ENCODE assay signal across 9 mouse cellular contexts in the genomic region with DNA sequence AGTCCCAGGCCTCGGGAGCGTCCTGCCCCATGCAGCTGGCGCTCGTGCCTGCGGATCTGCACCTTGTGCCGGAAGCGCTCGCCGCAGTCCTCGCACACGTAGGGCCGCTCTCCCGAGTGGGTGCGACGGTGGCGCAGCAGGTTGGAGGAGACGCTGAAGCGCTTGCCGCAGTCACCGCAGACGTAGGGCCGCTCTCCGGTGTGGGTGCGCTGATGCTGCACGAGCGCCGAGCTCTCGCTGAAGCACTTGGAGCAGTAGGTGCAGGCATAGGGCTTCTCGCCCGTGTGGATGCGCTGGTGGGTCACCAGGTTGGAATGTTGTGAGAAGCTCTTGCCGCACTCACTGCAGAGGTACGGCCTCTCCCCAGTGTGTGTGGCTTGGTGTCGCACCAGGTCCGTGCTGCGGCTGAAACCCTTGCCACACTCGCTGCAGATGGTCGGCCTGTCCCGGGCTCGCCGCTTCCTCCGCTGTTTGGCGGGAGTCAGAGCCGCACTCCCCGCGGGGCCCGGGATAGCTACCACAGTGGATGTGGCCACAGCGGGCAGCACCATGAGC. TPM values are rescaled to one million over a fixed set of nuclear protein-coding genes. Genes with fewer than 3 reads are reported as not detected.
DNase-seq lines count a peak whose midpoint lies in the region; ATAC-seq and TF ChIP-seq lines count a peak whose summit lies in the region.
"Had no signal": no experiment of that assay in that cellular context is flagged by ENCODE, and none has a peak within 500 bp of the region (broad histone marks: within the 10 kb centered on the region; RNA-seq: fewer than 3 reads in every experiment).

No protein-coding gene starts in this region.

- intact Hi-C loops in gastrocnemius, adult 2 months (cut with DNase I), result no loop called here

- 8% methylated on average over 48 of the region's 48 CpGs for WGBS in embryonic facial prominence, embryonic 15.5 days
- 2% methylated on average over 48 of the region's 48 CpGs for WGBS in limb, embryonic 13.5 days

- H3K27me3 ChIP-seq in ES-Bruce4 (ENCODE audit: control insufficient read depth, insufficient read depth, low read length, poor library complexity, severe bottlenecking), result no peaks in the 10 kb centered on the region
- peaks cover 71% of the 10 kb centered on the region for H3K27me3 ChIP-seq in embryonic facial prominence, embryonic 15.5 days
- peaks cover 97% of the 10 kb centered on the region for H3K27me3 ChIP-seq in limb, embryonic 13.5 days

- no peaks in the 10 kb centered on the region for H3K36me3 ChIP-seq in ES-Bruce4 (ENCODE audit: control insufficient read depth, insufficient read depth, low read length, poor library complexity, severe bottlenecking)
- no peaks in the 10 kb centered on the region for H3K36me3 ChIP-seq in embryonic facial prominence, embryonic 15.5 days
- peaks cover 8% of the 10 kb centered on the region; the same call in 1 of the 2 replicates for H3K36me3 ChIP-seq in limb, embryonic 13.5 days

- no peak for DNase-seq in gastrocnemius, adult 2 months
- no peak for DNase-seq in gastrocnemius, postnatal 4 days (ENCODE audit: low spot score in 2 of 2)
- peak; percentile 27 for DNase-seq in retina, embryonic 14.5 days (ENCODE audit: low spot score)
- no peak for DNase-seq in right cerebral cortex, adult 18-20 months
- no peak for DNase-seq in spleen, postnatal 4 days (ENCODE audit: low spot score in 2 of 2)

- TF ChIP-seq CTCF in gastrocnemius, adult 2 months (IDR thresholded peaks at IDR 0.05), result no peak
- no peak for TF ChIP-seq CTCF in ES-Bruce4 (IDR thresholded peaks at IDR 0.05; ENCODE audit: low read depth, low read length)

- no peak for ATAC-seq in embryonic facial prominence, embryonic 15.5 days (ENCODE audit: insufficient number of reproducible peaks, low FRiP score, low TSS enrichment, low read depth)
- peak; percentile 18; the same call in 1 of the 2 replicates for ATAC-seq in limb, embryonic 13.5 days (ENCODE audit: low FRiP score, low read depth)

- peak overlapping the region; percentile 45 for H3K4me3 ChIP-seq in gastrocnemius, adult 2 months
- H3K4me3 ChIP-seq in ES-Bruce4 (ENCODE audit: low read depth, low read length), result peak overlapping the region; percentile 38
- H3K4me3 ChIP-seq in embryonic facial prominence, embryonic 15.5 days (replicated peaks), result peak overlapping the region; percentile 26
- peak overlapping the region; percentile 35 for H3K4me3 ChIP-seq in limb, embryonic 13.5 days

- H3K4me1 ChIP-seq in ES-Bruce4 (ENCODE audit: control insufficient read depth, insufficient read depth, low read length), result no peaks in the 10 kb centered on the region
- peaks cover 18% of the 10 kb centered on the region for H3K4me1 ChIP-seq in embryonic facial prominence, embryonic 15.5 days
- H3K4me1 ChIP-seq in limb, embryonic 13.5 days, result peaks cover 21% of the 10 kb centered on the region

- H3K9me3 ChIP-seq in ES-Bruce4 (replicated peaks; ENCODE audit: control insufficient read depth, insufficient read depth, low read length, poor library complexity, severe bottlenecking), result no peaks in the 10 kb centered on the region
- no peaks in the 10 kb centered on the region for H3K9me3 ChIP-seq in embryonic facial prominence, embryonic 15.5 days (replicated peaks)
- H3K9me3 ChIP-seq in limb, embryonic 13.5 days, result no peaks in the 10 kb centered on the region

- H3K27ac ChIP-seq in gastrocnemius, adult 2 months, result no peak overlapping the region
- H3K27ac ChIP-seq in ES-Bruce4 (ENCODE audit: insufficient read depth, low read length), result no peak overlapping the region
- no peak overlapping the region for H3K27ac ChIP-seq in embryonic facial prominence, embryonic 15.5 days (replicated peaks)
- H3K27ac ChIP-seq in limb, embryonic 13.5 days, result no peak overlapping the region
- H3K27ac ChIP-seq: macrophage had no signal

- peak overlapping the region; percentile 34 for H3K9ac ChIP-seq in ES-Bruce4 (ENCODE audit: low read depth, poor library complexity, severe bottlenecking)
- H3K9ac ChIP-seq in embryonic facial prominence, embryonic 15.5 days, result no peak overlapping the region
- H3K9ac ChIP-seq in limb, embryonic 13.5 days, result peak overlapping the region; percentile 21; the same call in 1 of the 2 replicates

- peak overlapping the region; percentile 40 for H3K4me2 ChIP-seq in embryonic facial prominence, embryonic 15.5 days (replicated peaks)
- H3K4me2 ChIP-seq in limb, embryonic 13.5 days (replicated peaks), result peak overlapping the region; percentile 59

- no peak for TF ChIP-seq EP300 in ES-Bruce4 (IDR thresholded peaks at IDR 0.05; ENCODE audit: insufficient read depth, low read depth, low read length)

- TF ChIP-seq POLR2A in ES-Bruce4 (IDR thresholded peaks at IDR 0.05; ENCODE audit: insufficient read depth, low read length), result no peak

RNA-seq across cellular contexts. Expression of a gene that starts 5.6 kb away (rescaled TPM):
- total RNA-seq in gastrocnemius, adult 2 months (2021), result under 1 TPM in 1 of 2 experiments, not detected in 1; 0.08 TPM
- total RNA-seq in gastrocnemius, postnatal 4 days (2021), result under 1 TPM; 0.69 to 0.70 TPM
- polyA plus RNA-seq in ES-Bruce4 (2011; ENCODE audit: insufficient read depth, insufficient read length, low read depth, missing spikeins), result 0.93 and 1.2 TPM in 2 replicates
- polyA plus RNA-seq in embryonic facial prominence, embryonic 15.5 days (2015; fragmentation: Nextera tagmentation; extraction: Ambion mirVana), result 0.29 and 0.32 TPM in 2 replicates
- polyA plus RNA-seq in limb, embryonic 13.5 days (2015; fragmentation: Nextera tagmentation; extraction: Ambion mirVana), result 0.28 and 0.33 TPM in 2 replicates
- polyA plus RNA-seq: macrophage had no signal

RNA-seq across cellular contexts. Expression of a gene that starts 18.0 kb away (rescaled TPM):
- total RNA-seq in gastrocnemius, adult 2 months (2021), result 1 to 10 TPM; 3.2 to 3.6 TPM
- 1 to 10 TPM; 6.7 to 6.8 TPM for total RNA-seq in gastrocnemius, postnatal 4 days (2021)
- polyA plus RNA-seq in ES-Bruce4 (2011; ENCODE audit: insufficient read depth, insufficient read length, low read depth, missing spikeins), result 2.3 and 2.8 TPM in 2 replicates
- polyA plus RNA-seq in embryonic facial prominence, embryonic 15.5 days (2015; fragmentation: Nextera tagmentation; extraction: Ambion mirVana), result 4.4 and 5.2 TPM in 2 replicates
- polyA plus RNA-seq in limb, embryonic 13.5 days (2015; fragmentation: Nextera tagmentation; extraction: Ambion mirVana), result 4.3 and 4.4 TPM in 2 replicates

RNA-seq across cellular contexts. Expression of a gene that starts 27.3 kb away (rescaled TPM):
- total RNA-seq in gastrocnemius, adult 2 months (2021), result 10 to 100 TPM; 11.1 to 11.5 TPM
- 10 to 100 TPM; 13.9 to 15.5 TPM for total RNA-seq in gastrocnemius, postnatal 4 days (2021)
- polyA plus RNA-seq in ES-Bruce4 (2011; ENCODE audit: insufficient read depth, insufficient read length, low read depth, missing spikeins), result 22.3 and 23.8 TPM in 2 replicates
- polyA plus RNA-seq in embryonic facial prominence, embryonic 15.5 days (2015; fragmentation: Nextera tagmentation; extraction: Ambion mirVana), result 33.1 and 33.7 TPM in 2 replicates
- 37.8 and 37.9 TPM in 2 replicates for polyA plus RNA-seq in limb, embryonic 13.5 days (2015; fragmentation: Nextera tagmentation; extraction: Ambion mirVana)

RNA-seq across cellular contexts. Expression of a gene that starts 41.2 kb away (rescaled TPM):
- total RNA-seq in gastrocnemius, adult 2 months (2021), result 10 to 100 TPM; 35.0 to 40.6 TPM
- total RNA-seq in gastrocnemius, postnatal 4 days (2021), result 10 to 100 TPM; 35.8 to 38.8 TPM
- 27.2 and 28.9 TPM in 2 replicates for polyA plus RNA-seq in ES-Bruce4 (2011; ENCODE audit: insufficient read depth, insufficient read length, low read depth, missing spikeins)
- polyA plus RNA-seq in embryonic facial prominence, embryonic 15.5 days (2015; fragmentation: Nextera tagmentation; extraction: Ambion mirVana), result 74.6 and 77.8 TPM in 2 replicates
- polyA plus RNA-seq in limb, embryonic 13.5 days (2015; fragmentation: Nextera tagmentation; extraction: Ambion mirVana), result 84.4 and 94.9 TPM in 2 replicates

RNA-seq across cellular contexts. Expression of a gene that starts 52.9 kb away (rescaled TPM):
- 1 to 10 TPM; 7.1 to 8.0 TPM for total RNA-seq in gastrocnemius, adult 2 months (2021)
- total RNA-seq in gastrocnemius, postnatal 4 days (2021), result 10 to 100 TPM; 14.0 to 15.9 TPM
- 11.4 and 12.4 TPM in 2 replicates for polyA plus RNA-seq in ES-Bruce4 (2011; ENCODE audit: insufficient read depth, insufficient read length, low read depth, missing spikeins)
- polyA plus RNA-seq in embryonic facial prominence, embryonic 15.5 days (2015; fragmentation: Nextera tagmentation; extraction: Ambion mirVana), result 16.9 TPM in 2 replicates
- polyA plus RNA-seq in limb, embryonic 13.5 days (2015; fragmentation: Nextera tagmentation; extraction: Ambion mirVana), result 20.3 and 21.5 TPM in 2 replicates
